Mouse (Mus musculus): ENCODE measurements at regions not wholly inside any gene's neighbourhood (a gene's known extent, or its start where the extent isn't known, plus 50 kb on each side); places are given as distances from the start of the nearest gene placed in this dataset.

GRCm38 (mm10) chr7:72762711-72763110 lies 456.3 kb upstream of the Mctp2 start:
- TF ChIP-seq POLR2A (IDR thresholded peaks at IDR 0.05; ENCODE audit: extremely low read depth, insufficient read depth, low read length) (no peak), CTCF (IDR thresholded peaks at IDR 0.05; ENCODE audit: low read depth, low read length) (no peak)
- no peak for DNase-seq (ENCODE audit: extremely low read depth, low read depth, low spot score)
- H3K79me2 ChIP-seq (ENCODE audit: control insufficient read depth, insufficient read depth, low read length) = no peaks in the 10 kb centered on the region
- WGBS = 58% methylated on average over 1 of the region's 1 CpGs
- H3K36me3 ChIP-seq (ENCODE audit: control insufficient read depth, insufficient read depth, low read length) = no peaks in the 10 kb centered on the region
- no peak overlapping the region for H3K9ac ChIP-seq (ENCODE audit: low read depth, low read length)
- H3K4me3 ChIP-seq (ENCODE audit: insufficient read depth, low read depth, low read length) = no peak overlapping the region
- no peak overlapping the region for H3K27ac ChIP-seq (replicated peaks; ENCODE audit: insufficient read depth, low read depth, low read length)
- H3K27me3 ChIP-seq (ENCODE audit: control insufficient read depth, insufficient read depth, low read length) = no peaks in the 10 kb centered on the region
- no peaks in the 10 kb centered on the region for H3K4me1 ChIP-seq (ENCODE audit: control insufficient read depth, insufficient read depth, low read length)

- 65% methylated on average over 4 of the region's 4 CpGs for WGBS
- Histone ChIP-seq H3K27me3 (ENCODE audit: control insufficient read depth, insufficient read depth, low read length) (no peaks in the 10 kb centered on the region), H3K36me3 (ENCODE audit: control insufficient read depth, insufficient read depth, low read length) (no peaks in the 10 kb centered on the region), H3K27ac (replicated peaks; ENCODE audit: insufficient read depth, low read depth, low read length) (no peak overlapping the region), H3K4me1 (ENCODE audit: control insufficient read depth, insufficient read depth, low read length) (no peaks in the 10 kb centered on the region), H3K4me3 (ENCODE audit: insufficient read depth, low read depth, low read length) (no peak overlapping the region), H3K79me2 (ENCODE audit: control insufficient read depth, insufficient read depth, low read length) (no peaks in the 10 kb centered on the region), H3K9ac (ENCODE audit: low read depth, low read length) (no peak overlapping the region)
- no peak for DNase-seq (ENCODE audit: extremely low read depth, low read depth, low spot score)
- TF ChIP-seq POLR2A (IDR thresholded peaks at IDR 0.05; ENCODE audit: extremely low read depth, insufficient read depth, low read length) (no peak), CTCF (IDR thresholded peaks at IDR 0.05; ENCODE audit: low read depth, low read length) (no peak)
These were observed 462.3 kb upstream of the Mctp2 start for GRCm38 (mm10) chr7:72768705-72769104.

GRCm38 (mm10) chr7:72774031-72774770 lies 467.8 kb upstream of the Mctp2 start:
- Histone ChIP-seq H3K27ac (replicated peaks; ENCODE audit: insufficient read depth, low read depth, low read length) (no peak overlapping the region), H3K36me3 (ENCODE audit: control insufficient read depth, insufficient read depth, low read length) (no peaks in the 10 kb centered on the region), H3K79me2 (ENCODE audit: control insufficient read depth, insufficient read depth, low read length) (no peaks in the 10 kb centered on the region), H3K4me3 (ENCODE audit: insufficient read depth, low read depth, low read length) (no peak overlapping the region), H3K27me3 (ENCODE audit: control insufficient read depth, insufficient read depth, low read length) (no peaks in the 10 kb centered on the region), H3K4me1 (ENCODE audit: control insufficient read depth, insufficient read depth, low read length) (no peaks in the 10 kb centered on the region), H3K9ac (ENCODE audit: low read depth, low read length) (no peak overlapping the region)
- 58% methylated on average over 3 of the region's 3 CpGs for WGBS
- no peak for TF ChIP-seq CTCF (IDR thresholded peaks at IDR 0.05; ENCODE audit: low read depth, low read length)
- no peak for TF ChIP-seq POLR2A (IDR thresholded peaks at IDR 0.05; ENCODE audit: extremely low read depth, insufficient read depth, low read length)
- DNase-seq (ENCODE audit: extremely low read depth, low read depth, low spot score) = no peak

- DNase-seq (ENCODE audit: extremely low read depth, low read depth, low spot score) = no peak
- no peak overlapping the region for H3K4me3 ChIP-seq (ENCODE audit: insufficient read depth, low read depth, low read length)
- 46% methylated on average over 3 of the region's 3 CpGs for WGBS
- no peak overlapping the region for H3K27ac ChIP-seq (replicated peaks; ENCODE audit: insufficient read depth, low read depth, low read length)
- no peaks in the 10 kb centered on the region for H3K79me2 ChIP-seq (ENCODE audit: control insufficient read depth, insufficient read depth, low read length)
- H3K27me3 ChIP-seq (ENCODE audit: control insufficient read depth, insufficient read depth, low read length) = no peaks in the 10 kb centered on the region
- H3K4me1 ChIP-seq (ENCODE audit: control insufficient read depth, insufficient read depth, low read length) = no peaks in the 10 kb centered on the region
- TF ChIP-seq POLR2A (IDR thresholded peaks at IDR 0.05; ENCODE audit: extremely low read depth, insufficient read depth, low read length) (no peak), CTCF (IDR thresholded peaks at IDR 0.05; ENCODE audit: low read depth, low read length) (no peak)
- H3K36me3 ChIP-seq (ENCODE audit: control insufficient read depth, insufficient read depth, low read length) = no peaks in the 10 kb centered on the region
- H3K9ac ChIP-seq (ENCODE audit: low read depth, low read length) = no peak overlapping the region
These were observed 468.3 kb upstream of the Mctp2 start for GRCm38 (mm10) chr7:72774771-72775119.

GRCm38 (mm10) chr7:72787306-72787705 lies 480.9 kb upstream of the Mctp2 start:
- no peak for DNase-seq (ENCODE audit: extremely low read depth, low read depth, low spot score)
- Histone ChIP-seq H3K36me3 (ENCODE audit: control insufficient read depth, insufficient read depth, low read length) (no peaks in the 10 kb centered on the region), H3K4me1 (ENCODE audit: control insufficient read depth, insufficient read depth, low read length) (no peaks in the 10 kb centered on the region), H3K9ac (ENCODE audit: low read depth, low read length) (no peak overlapping the region), H3K79me2 (ENCODE audit: control insufficient read depth, insufficient read depth, low read length) (no peaks in the 10 kb centered on the region), H3K27me3 (ENCODE audit: control insufficient read depth, insufficient read depth, low read length) (no peaks in the 10 kb centered on the region), H3K4me3 (ENCODE audit: insufficient read depth, low read depth, low read length) (no peak overlapping the region), H3K27ac (replicated peaks; ENCODE audit: insufficient read depth, low read depth, low read length) (no peak overlapping the region)
- TF ChIP-seq POLR2A (IDR thresholded peaks at IDR 0.05; ENCODE audit: extremely low read depth, insufficient read depth, low read length) (no peak), CTCF (IDR thresholded peaks at IDR 0.05; ENCODE audit: low read depth, low read length) (no peak)
- WGBS = 76% methylated on average over 1 of the region's 1 CpGs

- 60% methylated on average over 2 of the region's 2 CpGs for WGBS
- H3K79me2 ChIP-seq (ENCODE audit: control insufficient read depth, insufficient read depth, low read length) = no peaks in the 10 kb centered on the region
- TF ChIP-seq POLR2A (IDR thresholded peaks at IDR 0.05; ENCODE audit: extremely low read depth, insufficient read depth, low read length) = no peak
- TF ChIP-seq CTCF (IDR thresholded peaks at IDR 0.05; ENCODE audit: low read depth, low read length) = no peak
- H3K9ac ChIP-seq (ENCODE audit: low read depth, low read length) = no peak overlapping the region
- H3K36me3 ChIP-seq (ENCODE audit: control insufficient read depth, insufficient read depth, low read length) = no peaks in the 10 kb centered on the region
- no peak overlapping the region for H3K27ac ChIP-seq (replicated peaks; ENCODE audit: insufficient read depth, low read depth, low read length)
- no peak for DNase-seq (ENCODE audit: extremely low read depth, low read depth, low spot score)
- H3K27me3 ChIP-seq (ENCODE audit: control insufficient read depth, insufficient read depth, low read length) = no peaks in the 10 kb centered on the region
- H3K4me3 ChIP-seq (ENCODE audit: insufficient read depth, low read depth, low read length) = no peak overlapping the region
- H3K4me1 ChIP-seq (ENCODE audit: control insufficient read depth, insufficient read depth, low read length) = no peaks in the 10 kb centered on the region
These were observed 481.9 kb upstream of the Mctp2 start for GRCm38 (mm10) chr7:72788261-72788660.
